Mouse (Mus musculus): Measurements from ENCODE around the gene Ncdn. TPM values are rescaled to one million over a fixed set of nuclear protein-coding genes. Genes with fewer than 3 reads are reported as not detected.

Gene Ncdn
- polyA plus RNA-seq, 1 experiment from 2014 or later: 28.4 TPM

DNA sequence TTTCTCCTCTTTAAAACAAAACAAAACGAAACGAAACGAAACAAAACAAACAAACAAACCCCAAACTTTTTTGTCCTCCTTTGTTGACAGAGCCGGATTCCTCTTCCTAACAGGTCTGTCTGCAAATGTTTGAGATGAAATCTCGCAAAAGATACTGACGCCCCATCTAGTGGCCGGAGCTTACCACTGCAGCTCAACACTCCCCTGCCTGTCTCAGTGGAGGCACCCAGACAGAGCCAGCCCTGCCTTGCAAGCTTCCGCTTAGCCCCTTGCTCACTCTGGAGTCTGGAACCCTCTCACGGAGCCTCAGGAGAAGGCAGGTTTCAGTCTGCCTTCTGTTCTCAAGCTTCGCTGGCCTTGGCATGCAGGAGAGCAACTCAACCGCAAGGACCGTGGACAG, 11.8 kb downstream of the Ncdn start:
- H3K9me3 ChIP-seq (ENCODE audit: control insufficient read depth, low read length): no peaks in the 10 kb centered on the region
- no peak overlapping the region for H3K9ac ChIP-seq (ENCODE audit: low read depth, low read length)
- DNase-seq (ENCODE audit: low spot score) (peak; percentile 87), ATAC-seq (ENCODE audit: low read depth) (peak; percentile 80)
- H3K4me2 ChIP-seq (ENCODE audit: low read depth, low read length): no peak overlapping the region; the same call in 1 of the 2 replicates
- peaks cover 27% of the 10 kb centered on the region for H3K27me3 ChIP-seq (replicated peaks; ENCODE audit: control insufficient read depth, insufficient read depth, low read length)
- H3K27ac ChIP-seq (replicated peaks; ENCODE audit: low read depth, low read length): no peak overlapping the region
- no peak overlapping the region for H3K4me3 ChIP-seq (ENCODE audit: low read depth, low read length)
- peaks cover 19% of the 10 kb centered on the region for H3K36me3 ChIP-seq (ENCODE audit: control insufficient read depth, insufficient read depth, low read length)
- WGBS: 5% methylated on average over 12 of the region's 12 CpGs
- H3K4me1 ChIP-seq (ENCODE audit: control insufficient read depth, insufficient read depth, low read length): no peaks in the 10 kb centered on the region

DNA sequence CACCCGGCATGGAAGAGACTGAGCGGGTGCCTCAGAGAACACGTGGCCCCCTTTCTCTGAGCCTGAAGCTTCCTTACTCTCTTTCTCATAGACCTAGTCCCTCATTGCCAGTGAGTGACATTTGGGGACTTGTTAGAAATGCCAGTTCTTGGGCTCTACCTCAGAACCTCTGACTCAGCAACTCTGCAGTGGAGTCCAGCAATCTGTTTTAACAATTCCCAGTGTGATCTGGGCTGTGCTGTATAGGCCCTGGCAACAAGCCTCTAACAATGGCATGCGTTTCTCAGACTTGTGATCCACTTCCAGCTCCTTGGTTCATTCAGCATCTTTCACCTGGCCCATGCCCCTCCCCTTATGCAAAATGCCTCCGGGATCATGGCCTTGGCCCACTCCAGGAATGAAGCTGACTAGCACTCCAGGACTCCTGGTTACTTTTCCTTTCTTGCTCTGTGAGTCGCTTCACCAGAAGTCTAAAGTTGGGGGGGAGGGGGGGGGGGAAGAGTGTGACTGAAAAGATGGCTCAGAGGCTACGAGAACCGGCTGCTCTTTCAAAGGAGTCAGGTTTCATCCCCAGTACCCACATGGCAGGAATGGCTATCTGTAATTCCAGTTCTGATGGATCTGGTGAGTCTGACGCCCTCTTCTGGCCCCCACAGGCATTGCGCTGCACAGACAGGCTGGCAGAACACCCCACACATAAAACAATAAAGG, 13.1 kb downstream of the Ncdn start:
- H3K27ac ChIP-seq (replicated peaks; ENCODE audit: low read depth, low read length): no peak overlapping the region
- H3K4me2 ChIP-seq (ENCODE audit: low read depth, low read length): no peak overlapping the region
- H3K36me3 ChIP-seq (ENCODE audit: control insufficient read depth, insufficient read depth, low read length): peaks cover 7% of the 10 kb centered on the region; the same call in 1 of the 2 replicates
- no peak overlapping the region for H3K9ac ChIP-seq (ENCODE audit: low read depth, low read length)
- no peaks in the 10 kb centered on the region for H3K4me1 ChIP-seq (ENCODE audit: control insufficient read depth, insufficient read depth, low read length)
- H3K9me3 ChIP-seq (ENCODE audit: control insufficient read depth, low read length): no peaks in the 10 kb centered on the region
- ATAC-seq (ENCODE audit: low read depth): no peak
- no peak for DNase-seq (ENCODE audit: low spot score)
- WGBS: 20% methylated on average over 10 of the region's 10 CpGs
- H3K4me3 ChIP-seq (ENCODE audit: low read depth, low read length): no peak overlapping the region
- peaks cover 40% of the 10 kb centered on the region for H3K27me3 ChIP-seq (replicated peaks; ENCODE audit: control insufficient read depth, insufficient read depth, low read length)

DNA sequence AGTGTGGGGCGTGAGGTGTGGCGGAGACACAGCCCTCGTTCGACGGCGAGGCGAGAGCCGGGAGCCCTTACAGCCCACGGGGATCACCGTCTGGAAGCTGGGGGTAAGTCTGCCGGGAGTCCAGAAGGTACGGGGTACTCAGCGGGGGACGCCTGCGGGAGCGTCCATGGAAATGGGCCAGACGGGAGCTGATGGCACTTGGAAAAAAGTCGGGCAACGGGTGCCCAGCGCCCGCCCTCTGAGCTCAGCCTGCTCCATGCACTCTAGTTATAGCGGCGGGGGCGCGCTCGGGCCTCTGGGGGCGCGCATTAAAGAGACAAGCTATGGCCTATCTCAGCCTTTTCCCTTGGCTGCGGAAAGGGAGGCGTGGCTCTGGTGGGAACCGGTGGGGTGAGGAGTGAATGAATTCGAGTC, 17.2 kb downstream of the Ncdn start, which contains the start of gene Tfap2e:
Tfap2e (minus strand) TSS at position 240 of the 414 bp plus-strand sequence.
- Histone ChIP-seq H3K4me2 (ENCODE audit: low read depth, low read length) (peak within 1 kb of the TSS; percentile 50), H3K27ac (replicated peaks; ENCODE audit: low read depth, low read length) (no peak within 1 kb of the TSS), H3K9me3 (ENCODE audit: control insufficient read depth, low read length) (no peaks in the 10 kb centered on the region), H3K27me3 (replicated peaks; ENCODE audit: control insufficient read depth, insufficient read depth, low read length) (peaks cover 81% of the 10 kb centered on the region), H3K4me3 (ENCODE audit: low read depth, low read length) (peak within 1 kb of the TSS; percentile 38), H3K9ac (ENCODE audit: low read depth, low read length) (peak within 1 kb of the TSS; percentile 30), H3K36me3 (ENCODE audit: control insufficient read depth, insufficient read depth, low read length) (no peaks in the 10 kb centered on the region), H3K4me1 (ENCODE audit: control insufficient read depth, insufficient read depth, low read length) (no peaks in the 10 kb centered on the region)
- ATAC-seq (ENCODE audit: low read depth) (peak; percentile 52), DNase-seq (ENCODE audit: low spot score) (peak; percentile 73)
- WGBS: 1% methylated on average over 26 of the region's 32 CpGs

DNA sequence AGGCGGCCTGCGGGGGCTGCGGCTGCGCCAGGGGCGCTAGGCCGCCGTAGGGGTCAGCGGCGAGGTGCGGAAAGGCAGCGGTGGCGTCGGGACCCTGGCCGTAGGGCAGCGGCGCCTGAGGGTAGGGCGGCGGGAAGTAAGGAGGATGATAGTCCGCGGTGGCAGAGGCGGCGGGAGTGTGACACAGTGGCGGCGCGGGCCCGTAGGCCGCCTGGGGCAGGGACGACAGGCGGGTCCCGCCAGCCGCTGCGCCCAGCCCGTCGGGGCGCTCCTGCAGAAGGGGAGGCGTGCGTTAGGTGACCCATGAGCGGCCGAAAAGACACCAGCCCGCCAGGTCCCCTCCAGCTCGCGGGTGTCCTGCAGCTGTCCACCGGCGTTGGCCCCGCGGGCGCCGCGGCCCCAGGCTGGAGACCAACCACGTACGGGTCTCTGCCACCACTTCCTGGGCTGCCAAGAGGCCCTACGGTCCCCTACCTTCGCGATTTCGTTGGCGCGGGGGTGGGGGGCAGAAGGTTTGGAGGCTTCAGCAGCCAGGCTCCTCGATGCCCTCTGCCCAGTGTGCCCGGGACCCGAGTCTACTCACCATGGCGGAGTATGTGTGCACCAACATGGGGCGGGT, 17.7 kb downstream of the Ncdn start:
- H3K27ac ChIP-seq (replicated peaks; ENCODE audit: low read depth, low read length): no peak overlapping the region
- peak overlapping the region; percentile 38 for H3K4me3 ChIP-seq (ENCODE audit: low read depth, low read length)
- H3K27me3 ChIP-seq (replicated peaks; ENCODE audit: control insufficient read depth, insufficient read depth, low read length): peaks cover 86% of the 10 kb centered on the region
- DNase-seq (ENCODE audit: low spot score): no peak
- H3K9ac ChIP-seq (ENCODE audit: low read depth, low read length): peak overlapping the region; percentile 30
- H3K9me3 ChIP-seq (ENCODE audit: control insufficient read depth, low read length): no peaks in the 10 kb centered on the region
- WGBS: 2% methylated on average over 20 of the region's 62 CpGs
- no peaks in the 10 kb centered on the region for H3K36me3 ChIP-seq (ENCODE audit: control insufficient read depth, insufficient read depth, low read length)
- peak; percentile 16; the same call in 1 of the 2 replicates for ATAC-seq (ENCODE audit: low read depth)
- H3K4me1 ChIP-seq (ENCODE audit: control insufficient read depth, insufficient read depth, low read length): no peaks in the 10 kb centered on the region
- peak overlapping the region; percentile 50 for H3K4me2 ChIP-seq (ENCODE audit: low read depth, low read length)

DNA sequence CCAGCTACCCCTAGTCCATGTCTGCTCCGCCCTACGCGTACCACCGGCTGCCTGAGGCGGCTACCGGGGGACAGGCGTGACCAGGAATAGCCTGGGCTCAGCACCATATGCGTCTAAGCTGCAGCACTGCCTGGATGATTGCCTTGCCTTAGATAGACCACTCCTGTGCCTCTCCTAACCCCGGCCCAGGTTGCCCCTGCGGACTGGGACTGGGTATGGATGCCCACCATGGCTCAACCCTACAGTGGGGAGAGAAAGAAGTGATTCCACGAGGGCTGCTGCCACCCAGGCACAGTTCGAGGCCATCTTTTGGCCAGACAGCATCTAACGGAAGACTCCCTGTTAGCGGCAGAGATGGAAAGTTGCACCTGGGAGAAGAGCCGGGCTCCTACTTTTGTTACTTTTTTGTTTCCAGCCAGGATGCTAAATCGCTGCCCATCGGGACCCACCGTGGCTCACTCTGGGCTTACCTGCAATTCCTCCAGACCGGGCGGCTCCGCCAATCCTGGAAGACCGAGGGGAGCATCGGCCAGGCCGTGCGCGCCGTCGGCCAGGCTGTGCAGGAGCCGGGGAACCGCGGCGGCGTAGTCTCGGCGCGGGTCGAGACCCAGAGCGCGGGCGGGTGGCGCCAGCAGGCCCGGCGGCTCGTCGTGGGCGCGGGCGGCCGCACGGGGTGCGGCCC, 18.4 kb downstream of the Ncdn start:
- Histone ChIP-seq H3K27ac (replicated peaks; ENCODE audit: low read depth, low read length) (no peak overlapping the region), H3K9me3 (ENCODE audit: control insufficient read depth, low read length) (no peaks in the 10 kb centered on the region), H3K4me1 (ENCODE audit: control insufficient read depth, insufficient read depth, low read length) (no peaks in the 10 kb centered on the region), H3K36me3 (ENCODE audit: control insufficient read depth, insufficient read depth, low read length) (no peaks in the 10 kb centered on the region), H3K27me3 (replicated peaks; ENCODE audit: control insufficient read depth, insufficient read depth, low read length) (peaks cover 93% of the 10 kb centered on the region), H3K9ac (ENCODE audit: low read depth, low read length) (0 out of 2 replicates have a peak overlapping the region, but pooled peaks have one; percentile 30), H3K4me2 (ENCODE audit: low read depth, low read length) (peak overlapping the region; percentile 50), H3K4me3 (ENCODE audit: low read depth, low read length) (peak overlapping the region; percentile 38)
- no peak for ATAC-seq (ENCODE audit: low read depth)
- 2% methylated on average over 40 of the region's 51 CpGs for WGBS
- no peak for DNase-seq (ENCODE audit: low spot score)

DNA sequence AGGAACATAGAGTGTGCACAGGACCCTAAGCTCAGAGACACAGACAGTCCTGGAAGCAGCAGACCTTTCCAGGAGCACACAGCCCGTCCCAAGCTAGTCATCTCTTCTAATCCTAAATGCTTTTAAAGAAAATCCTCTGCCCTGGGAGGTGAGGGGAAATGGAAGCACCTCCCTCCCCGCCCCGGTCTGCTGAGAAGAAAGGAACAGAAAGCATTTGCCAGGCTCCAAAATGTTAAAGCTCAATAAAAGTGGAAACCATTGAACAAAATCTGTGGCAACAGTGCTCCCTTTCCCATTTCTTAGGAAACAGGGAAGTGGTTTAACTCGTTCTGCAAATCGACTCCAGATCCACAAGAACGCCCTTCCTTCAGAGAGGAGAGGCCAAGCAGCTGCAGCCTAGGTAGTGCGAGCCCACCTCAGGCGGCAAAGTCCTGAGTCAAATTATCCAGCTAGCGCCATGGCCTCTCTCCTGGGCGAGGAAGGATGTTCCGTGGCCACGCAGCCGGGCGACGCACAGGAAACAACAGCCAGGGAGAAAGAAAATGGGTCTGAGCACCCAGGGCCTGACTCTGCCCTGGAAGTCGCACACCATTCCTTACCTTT, 19.1 kb downstream of the Ncdn start:
- no peak overlapping the region for H3K27ac ChIP-seq (replicated peaks; ENCODE audit: low read depth, low read length)
- WGBS: under 1% methylated on average over 16 of the region's 16 CpGs
- DNase-seq (ENCODE audit: low spot score): no peak
- ATAC-seq (ENCODE audit: low read depth): no peak
- H3K27me3 ChIP-seq (replicated peaks; ENCODE audit: control insufficient read depth, insufficient read depth, low read length): peaks cover 100% of the 10 kb centered on the region
- H3K9ac ChIP-seq (ENCODE audit: low read depth, low read length): no peak overlapping the region
- no peak overlapping the region for H3K4me3 ChIP-seq (ENCODE audit: low read depth, low read length)
- H3K36me3 ChIP-seq (ENCODE audit: control insufficient read depth, insufficient read depth, low read length): no peaks in the 10 kb centered on the region
- no peaks in the 10 kb centered on the region for H3K4me1 ChIP-seq (ENCODE audit: control insufficient read depth, insufficient read depth, low read length)
- no peaks in the 10 kb centered on the region for H3K9me3 ChIP-seq (ENCODE audit: control insufficient read depth, low read length)
- H3K4me2 ChIP-seq (ENCODE audit: low read depth, low read length): no peak overlapping the region

DNA sequence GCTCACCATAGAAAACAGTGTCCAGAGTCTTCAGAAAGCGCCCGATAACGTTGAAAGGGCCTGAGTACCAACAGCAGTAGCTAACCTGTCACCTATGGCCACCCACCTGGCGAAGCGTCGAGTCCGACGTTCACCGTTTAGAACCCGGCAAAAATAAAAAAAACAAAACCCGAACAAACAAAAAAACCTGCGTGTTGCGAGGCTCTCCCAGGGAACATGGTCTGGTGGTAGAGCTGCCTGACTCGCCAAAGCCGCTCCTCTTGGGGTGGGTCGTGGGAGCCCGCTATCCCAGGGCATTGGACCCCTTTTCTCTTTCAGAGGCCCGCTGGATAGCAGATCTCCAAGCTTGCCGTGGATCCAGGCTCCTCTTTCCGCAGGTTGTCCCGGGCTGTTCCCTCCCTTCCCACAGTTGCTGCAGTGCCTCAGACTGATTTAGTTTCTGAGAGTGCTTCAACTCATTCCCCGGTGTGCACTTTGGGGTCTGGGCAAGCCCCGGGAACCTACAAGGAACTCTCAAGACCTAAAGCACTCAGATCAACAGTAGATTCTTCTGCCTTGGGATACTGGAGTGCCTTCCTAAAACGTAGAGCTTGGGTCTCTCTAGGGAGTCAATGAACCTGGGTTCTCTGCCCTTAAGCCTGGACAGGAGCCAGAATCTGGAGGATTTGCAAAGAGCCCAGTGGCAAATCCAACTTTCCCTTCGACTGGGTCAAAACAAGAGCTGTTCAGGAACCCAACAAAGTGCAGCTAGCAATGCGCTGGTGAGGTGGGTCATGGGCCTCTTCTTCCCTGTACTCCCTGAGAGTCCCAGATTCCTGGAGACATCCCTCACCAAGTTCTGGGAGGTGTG, 20.5 kb downstream of the Ncdn start:
- Histone ChIP-seq H3K4me1 (ENCODE audit: control insufficient read depth, insufficient read depth, low read length) (no peaks in the 10 kb centered on the region), H3K36me3 (ENCODE audit: control insufficient read depth, insufficient read depth, low read length) (no peaks in the 10 kb centered on the region), H3K4me3 (ENCODE audit: low read depth, low read length) (peak overlapping the region; percentile 11), H3K27me3 (replicated peaks; ENCODE audit: control insufficient read depth, insufficient read depth, low read length) (peaks cover 88% of the 10 kb centered on the region), H3K9me3 (ENCODE audit: control insufficient read depth, low read length) (no peaks in the 10 kb centered on the region), H3K9ac (ENCODE audit: low read depth, low read length) (no peak overlapping the region), H3K27ac (replicated peaks; ENCODE audit: low read depth, low read length) (no peak overlapping the region), H3K4me2 (ENCODE audit: low read depth, low read length) (peak overlapping the region; percentile 36)
- 3% methylated on average over 25 of the region's 26 CpGs for WGBS
- no peak for ATAC-seq (ENCODE audit: low read depth)
- DNase-seq (ENCODE audit: low spot score): no peak

DNA sequence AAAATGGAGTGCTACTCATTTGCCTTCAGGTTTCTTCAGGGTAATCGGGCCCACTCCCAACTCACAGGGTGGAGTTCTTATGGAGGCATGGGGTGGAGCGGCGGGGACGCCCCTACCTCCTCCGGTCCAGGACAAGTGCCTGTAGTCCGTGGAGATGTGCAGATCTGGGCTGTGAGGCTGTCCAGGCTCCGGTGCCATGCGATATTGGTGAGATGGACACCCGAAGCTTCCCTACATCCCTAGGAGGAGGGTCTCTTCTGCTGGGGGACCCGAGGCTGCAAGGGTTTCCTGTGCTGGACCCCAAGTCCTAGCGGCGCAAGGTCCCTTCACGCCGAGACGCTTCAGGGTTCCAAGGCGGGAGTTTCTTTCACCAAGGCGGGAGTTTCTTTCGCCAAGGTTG, 21.1 kb downstream of the Ncdn start:
- 1% methylated on average over 13 of the region's 18 CpGs for WGBS
- H3K4me1 ChIP-seq (ENCODE audit: control insufficient read depth, insufficient read depth, low read length): no peaks in the 10 kb centered on the region
- peak overlapping the region; percentile 11 for H3K4me3 ChIP-seq (ENCODE audit: low read depth, low read length)
- peaks cover 81% of the 10 kb centered on the region for H3K27me3 ChIP-seq (replicated peaks; ENCODE audit: control insufficient read depth, insufficient read depth, low read length)
- DNase-seq (ENCODE audit: low spot score) (no peak), ATAC-seq (ENCODE audit: low read depth) (no peak)
- H3K9ac ChIP-seq (ENCODE audit: low read depth, low read length): no peak overlapping the region
- H3K9me3 ChIP-seq (ENCODE audit: control insufficient read depth, low read length): no peaks in the 10 kb centered on the region
- no peak overlapping the region for H3K27ac ChIP-seq (replicated peaks; ENCODE audit: low read depth, low read length)
- peak overlapping the region; percentile 36 for H3K4me2 ChIP-seq (ENCODE audit: low read depth, low read length)
- no peaks in the 10 kb centered on the region for H3K36me3 ChIP-seq (ENCODE audit: control insufficient read depth, insufficient read depth, low read length)
